Mouse (Mus musculus): ENCODE measurements around the gene Apoc2. TPM values are rescaled to one million over a fixed set of nuclear protein-coding genes. Genes with fewer than 3 reads are reported as not detected.

Gene Apoc2
- polyA plus RNA-seq, 1 experiment from 2014 or later: 1.8 TPM

GRCm38 (mm10) chr7:19697949-19698906 is 20.5 kb upstream of the Apoc2 start:
- WGBS: 4% methylated on average over 28 of the region's 28 CpGs
- Histone ChIP-seq H3K4me2 (peak overlapping the region; percentile 60), H3K36me3 (peaks cover 10% of the 10 kb centered on the region; the same call in 1 of the 2 replicates), H3K27ac (replicated peaks) (peak overlapping the region; percentile 71), H3K27me3 (replicated peaks) (no peaks in the 10 kb centered on the region), H3K9me3 (replicated peaks) (no peaks in the 10 kb centered on the region), H3K9ac (replicated peaks) (peak overlapping the region; percentile 38), H3K4me1 (peaks cover 32% of the 10 kb centered on the region), H3K4me3 (replicated peaks) (peak overlapping the region; percentile 29)
- ATAC-seq (ENCODE audit: low FRiP score): no peak

GRCm38 (mm10) chr7:19696336-19696873 is 18.7 kb upstream of the Apoc2 start:
- 96% methylated on average over 34 of the region's 34 CpGs for WGBS
- Histone ChIP-seq H3K36me3 (0 out of 2 replicates have a peak, but pooled peaks cover 4% of the 10 kb centered on the region), H3K27me3 (replicated peaks) (no peaks in the 10 kb centered on the region), H3K9me3 (replicated peaks) (no peaks in the 10 kb centered on the region), H3K27ac (replicated peaks) (no peak overlapping the region), H3K4me3 (replicated peaks) (no peak overlapping the region), H3K4me1 (peaks cover 32% of the 10 kb centered on the region), H3K9ac (replicated peaks) (no peak overlapping the region), H3K4me2 (0 out of 2 replicates have a peak overlapping the region, but pooled peaks have one; percentile 60)
- no peak for ATAC-seq (ENCODE audit: low FRiP score)

DNA sequence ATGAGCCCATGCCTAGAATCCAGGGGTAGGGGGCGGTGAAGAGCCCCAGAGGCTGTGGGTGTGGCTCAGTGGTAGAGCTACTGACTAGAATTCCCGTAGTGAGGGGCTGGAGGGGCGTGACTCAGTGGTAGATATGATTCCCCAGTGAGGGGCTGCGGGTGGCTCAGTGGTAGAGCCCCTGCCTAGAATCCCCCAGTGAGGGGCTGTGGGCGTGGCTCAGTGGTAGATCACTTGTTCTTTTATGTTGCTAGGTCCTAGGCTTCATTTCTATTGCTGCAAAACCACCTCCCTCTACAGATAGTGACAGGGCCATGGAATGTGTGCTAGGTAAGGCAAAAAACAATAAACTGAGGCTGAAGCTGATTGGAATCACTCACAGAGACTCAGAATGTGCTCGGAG is 18.1 kb upstream of the Apoc2 start:
- 0 out of 2 replicates have a peak, but pooled peaks cover 4% of the 10 kb centered on the region for H3K36me3 ChIP-seq
- no peaks in the 10 kb centered on the region for H3K9me3 ChIP-seq (replicated peaks)
- H3K4me3 ChIP-seq (replicated peaks): no peak overlapping the region
- peaks cover 30% of the 10 kb centered on the region for H3K4me1 ChIP-seq
- no peak overlapping the region for H3K27ac ChIP-seq (replicated peaks)
- 86% methylated on average over 6 of the region's 6 CpGs for WGBS
- H3K9ac ChIP-seq (replicated peaks): no peak overlapping the region
- no peak for ATAC-seq (ENCODE audit: low FRiP score)
- no peaks in the 10 kb centered on the region for H3K27me3 ChIP-seq (replicated peaks)
- no peak overlapping the region for H3K4me2 ChIP-seq

DNA sequence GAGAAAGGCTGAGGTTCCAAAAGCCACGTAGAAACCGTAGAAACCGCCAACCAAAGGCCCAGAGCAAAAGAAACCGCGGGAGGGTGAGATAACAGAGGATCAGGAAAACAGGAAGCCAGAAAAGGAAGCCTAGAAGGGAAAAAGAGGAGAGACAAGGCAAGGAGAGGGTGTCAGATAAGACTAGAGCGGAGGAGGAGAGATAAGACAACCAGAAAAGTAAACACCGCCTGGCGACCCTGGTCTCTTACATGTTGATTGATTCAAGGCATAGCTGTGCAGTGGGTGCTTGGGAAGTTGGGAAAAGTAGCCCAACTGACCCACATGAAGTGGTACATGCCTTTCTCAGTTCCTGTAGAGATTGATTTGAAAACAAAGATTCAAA is 17.5 kb upstream of the Apoc2 start:
- Histone ChIP-seq H3K9ac (replicated peaks) (no peak overlapping the region), H3K27me3 (replicated peaks) (no peaks in the 10 kb centered on the region), H3K9me3 (replicated peaks) (no peaks in the 10 kb centered on the region), H3K36me3 (0 out of 2 replicates have a peak, but pooled peaks cover 4% of the 10 kb centered on the region), H3K4me1 (peaks cover 28% of the 10 kb centered on the region), H3K27ac (replicated peaks) (no peak overlapping the region), H3K4me2 (no peak overlapping the region), H3K4me3 (replicated peaks) (no peak overlapping the region)
- WGBS: 60% methylated on average over 8 of the region's 8 CpGs
- no peak for ATAC-seq (ENCODE audit: low FRiP score)

DNA sequence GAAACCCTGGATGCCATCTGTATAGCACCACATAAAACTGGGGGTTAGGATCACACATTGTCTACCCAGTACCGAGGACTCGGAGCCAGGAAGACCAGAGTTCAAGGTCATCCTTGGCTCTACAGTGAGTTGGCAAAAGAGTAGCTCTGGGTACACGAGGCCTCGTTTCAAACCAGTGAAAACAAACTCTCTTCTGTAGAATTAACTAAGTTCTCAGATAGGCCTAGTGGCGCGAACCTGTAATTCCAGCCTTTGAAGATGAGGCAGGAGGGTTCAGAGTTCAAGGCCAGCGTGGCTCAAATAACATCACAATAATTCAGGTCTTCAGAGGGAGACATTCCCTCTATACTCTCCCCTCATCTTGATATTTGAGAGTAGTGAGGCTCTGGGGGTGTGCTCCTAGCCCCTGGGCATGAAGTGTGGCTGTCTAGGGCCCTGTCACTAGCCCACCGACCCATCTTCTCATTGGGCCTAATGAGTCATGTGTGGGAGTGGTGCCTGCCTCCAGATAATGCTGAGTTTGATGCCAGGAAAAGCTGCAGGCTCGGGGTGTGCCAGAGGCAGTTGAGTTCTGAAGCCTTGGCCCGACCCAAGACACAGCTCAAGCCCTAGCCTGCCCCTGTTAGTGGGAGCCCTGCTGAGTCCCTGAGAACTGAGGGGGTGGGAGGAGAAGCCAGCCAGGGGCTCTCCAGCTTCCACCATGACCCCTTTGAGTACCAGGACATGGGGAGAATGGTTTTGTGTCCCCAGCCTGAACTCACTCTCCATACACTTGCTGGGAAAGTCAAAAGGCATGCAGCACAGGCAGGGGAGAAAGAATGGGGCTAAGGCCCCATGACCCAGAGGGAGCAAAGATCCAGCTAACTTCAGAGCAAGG is 16.8 kb upstream of the Apoc2 start:
- H3K4me3 ChIP-seq (replicated peaks): no peak overlapping the region
- H3K27ac ChIP-seq (replicated peaks): no peak overlapping the region
- ATAC-seq (ENCODE audit: low FRiP score): no peak
- WGBS: 89% methylated on average over 10 of the region's 10 CpGs
- no peak overlapping the region for H3K9ac ChIP-seq (replicated peaks)
- H3K4me1 ChIP-seq: peaks cover 25% of the 10 kb centered on the region
- no peaks in the 10 kb centered on the region for H3K9me3 ChIP-seq (replicated peaks)
- 0 out of 2 replicates have a peak, but pooled peaks cover 4% of the 10 kb centered on the region for H3K36me3 ChIP-seq
- no peaks in the 10 kb centered on the region for H3K27me3 ChIP-seq (replicated peaks)
- no peak overlapping the region for H3K4me2 ChIP-seq

GRCm38 (mm10) chr7:19693421-19693820 is 15.7 kb upstream of the Apoc2 start:
- Histone ChIP-seq H3K27ac (replicated peaks) (peak overlapping the region; percentile 56), H3K9me3 (replicated peaks) (no peaks in the 10 kb centered on the region), H3K27me3 (replicated peaks) (no peaks in the 10 kb centered on the region), H3K4me3 (replicated peaks) (no peak overlapping the region), H3K9ac (replicated peaks) (no peak overlapping the region), H3K4me2 (no peak overlapping the region), H3K4me1 (peaks cover 14% of the 10 kb centered on the region), H3K36me3 (0 out of 2 replicates have a peak, but pooled peaks cover 4% of the 10 kb centered on the region)
- peak; percentile 46 for ATAC-seq (ENCODE audit: low FRiP score)
- WGBS: 30% methylated on average over 10 of the region's 10 CpGs

DNA sequence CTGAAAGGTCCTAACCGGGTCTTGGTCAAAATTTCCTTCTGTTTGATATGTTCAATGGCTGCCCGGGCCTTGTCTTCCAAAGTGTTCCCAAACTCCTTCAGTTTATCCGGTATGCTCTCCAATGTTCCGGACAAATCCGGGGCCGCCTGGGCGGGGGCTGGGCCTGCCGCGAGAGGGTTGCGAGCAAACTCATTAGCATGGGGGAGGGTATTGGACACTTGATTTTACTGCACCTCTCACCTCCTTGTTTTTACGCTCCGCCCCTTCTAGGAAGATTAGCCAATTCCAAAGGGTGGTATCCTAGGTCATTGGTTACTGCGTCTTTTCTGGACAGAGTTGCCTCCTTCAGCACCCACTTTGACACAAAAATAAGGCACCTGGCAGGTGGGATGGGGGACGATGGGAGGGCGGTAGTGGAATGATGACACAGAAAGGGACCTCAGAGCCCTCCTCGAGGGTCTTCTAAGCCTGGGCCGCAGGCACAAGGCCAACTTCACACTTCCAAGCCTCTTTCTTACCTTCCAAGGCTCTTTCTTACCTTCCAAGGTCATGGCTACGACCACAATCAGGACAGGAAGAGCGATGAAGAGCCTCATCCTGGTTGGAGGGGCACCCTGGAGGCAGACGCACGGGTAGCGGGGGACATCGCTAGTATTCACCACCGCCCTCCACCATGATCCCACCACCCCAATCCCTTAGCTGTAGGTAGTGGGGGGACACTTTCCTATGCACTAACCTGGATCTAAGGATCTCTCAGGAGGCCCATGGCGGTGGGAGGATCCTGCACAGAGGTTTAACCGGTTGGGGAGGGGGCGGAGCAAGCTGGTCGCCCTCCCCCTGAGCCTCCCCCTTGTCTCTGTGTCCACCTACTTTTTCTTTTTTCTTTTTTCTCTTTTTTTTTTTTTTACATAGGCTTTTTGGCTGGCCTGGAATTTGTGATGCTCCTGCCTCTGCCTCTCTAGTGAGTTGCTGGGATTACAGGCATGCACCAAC is 14.4 kb upstream of the Apoc2 start, which contains the start of gene Apoc1:
Gene Apoc1, minus strand, starts transcription at position 788 of the 993 bp plus-strand sequence.
- 53% methylated on average over 28 of the region's 28 CpGs for WGBS
- no peak for ATAC-seq (ENCODE audit: low FRiP score)
- Histone ChIP-seq H3K27ac (replicated peaks) (peak within 1 kb of the TSS; percentile 56; the same call in 1 of the 2 replicates), H3K9ac (replicated peaks) (no peak within 1 kb of the TSS), H3K4me2 (no peak within 1 kb of the TSS), H3K4me3 (replicated peaks) (no peak within 1 kb of the TSS), H3K36me3 (0 out of 2 replicates have a peak, but pooled peaks cover 4% of the 10 kb centered on the region), H3K9me3 (replicated peaks) (no peaks in the 10 kb centered on the region), H3K4me1 (peaks cover 5% of the 10 kb centered on the region; the same call in 1 of the 2 replicates), H3K27me3 (replicated peaks) (no peaks in the 10 kb centered on the region)

- WGBS: 78% methylated on average over 6 of the region's 6 CpGs
- Histone ChIP-seq H3K27ac (replicated peaks) (no peak overlapping the region), H3K9me3 (replicated peaks) (no peaks in the 10 kb centered on the region), H3K4me2 (no peak overlapping the region), H3K36me3 (no peaks in the 10 kb centered on the region), H3K9ac (replicated peaks) (no peak overlapping the region), H3K4me3 (replicated peaks) (no peak overlapping the region), H3K4me1 (peaks cover 5% of the 10 kb centered on the region; the same call in 1 of the 2 replicates), H3K27me3 (replicated peaks) (no peaks in the 10 kb centered on the region)
- no peak for ATAC-seq (ENCODE audit: low FRiP score)
Observed at GRCm38 (mm10) chr7:19691434-19691833, 13.7 kb upstream of the Apoc2 start.

DNA sequence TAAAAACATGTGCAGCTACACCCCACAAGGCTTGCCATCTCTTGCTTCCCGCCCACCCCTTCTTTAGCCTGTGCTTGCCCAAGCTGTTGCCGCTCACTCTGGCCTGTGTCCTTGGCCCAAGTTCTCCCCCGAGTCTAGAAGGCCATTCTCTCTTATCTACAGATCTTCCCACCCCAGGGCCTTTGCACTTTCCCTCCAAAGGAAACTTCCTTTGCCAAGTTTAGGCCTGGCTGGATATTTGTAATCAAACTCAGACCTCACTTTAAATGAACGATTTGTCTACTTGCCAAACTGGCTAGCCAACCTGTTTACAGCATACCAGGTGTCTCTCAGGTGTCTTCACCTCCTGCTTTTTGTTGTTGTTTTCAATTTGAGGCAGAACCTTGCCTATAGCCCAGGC is 13.1 kb upstream of the Apoc2 start:
- ATAC-seq (ENCODE audit: low FRiP score): no peak
- Histone ChIP-seq H3K9me3 (replicated peaks) (no peaks in the 10 kb centered on the region), H3K4me3 (replicated peaks) (no peak overlapping the region), H3K4me1 (peaks cover 5% of the 10 kb centered on the region; the same call in 1 of the 2 replicates), H3K9ac (replicated peaks) (no peak overlapping the region), H3K36me3 (no peaks in the 10 kb centered on the region), H3K27ac (replicated peaks) (no peak overlapping the region), H3K4me2 (no peak overlapping the region), H3K27me3 (replicated peaks) (no peaks in the 10 kb centered on the region)
- 90% methylated on average over 4 of the region's 4 CpGs for WGBS

DNA sequence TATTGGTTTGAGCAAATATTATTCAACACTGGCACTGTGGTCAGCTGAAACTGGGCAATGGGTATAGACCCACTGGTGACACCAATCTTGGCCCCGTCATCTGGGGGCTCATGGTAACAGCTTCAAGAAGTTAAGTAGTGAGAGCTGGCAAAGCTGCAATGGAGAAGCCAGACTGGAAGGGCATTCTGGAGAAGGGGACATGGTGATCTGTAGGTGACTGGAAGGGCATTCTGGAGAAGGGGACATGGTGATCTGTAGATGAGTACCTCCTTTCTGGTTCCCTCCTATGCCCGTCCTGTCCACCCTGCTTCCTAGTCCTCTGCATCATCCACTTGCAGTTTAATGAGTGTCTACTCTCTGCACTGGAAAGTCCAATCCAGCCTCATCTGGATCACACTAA is 10.9 kb upstream of the Apoc2 start:
- H3K9ac ChIP-seq (replicated peaks): no peak overlapping the region
- no peak for ATAC-seq (ENCODE audit: low FRiP score)
- H3K36me3 ChIP-seq: no peaks in the 10 kb centered on the region
- WGBS: 95% methylated on average over 2 of the region's 2 CpGs
- H3K27me3 ChIP-seq (replicated peaks): no peaks in the 10 kb centered on the region
- H3K27ac ChIP-seq (replicated peaks): no peak overlapping the region
- H3K4me1 ChIP-seq: peaks cover 5% of the 10 kb centered on the region; the same call in 1 of the 2 replicates
- H3K4me2 ChIP-seq: no peak overlapping the region
- no peak overlapping the region for H3K4me3 ChIP-seq (replicated peaks)
- H3K9me3 ChIP-seq (replicated peaks): no peaks in the 10 kb centered on the region

Data from neural tube, embryonic 15.5 days (tissue).